Mouse (Mus musculus): Measurements from ENCODE around the gene Gale. TPM values are rescaled to one million over a fixed set of nuclear protein-coding genes. Genes with fewer than 3 reads are reported as not detected.
"Not testable (repeated sequence)": the region's sequence is repeated elsewhere in the genome, so short reads cannot be mapped to it uniquely, and the experiment has no call there.

Gale gene
- polyA plus RNA-seq, 1 experiment from 2014 or later = 38.6 TPM

DNA sequence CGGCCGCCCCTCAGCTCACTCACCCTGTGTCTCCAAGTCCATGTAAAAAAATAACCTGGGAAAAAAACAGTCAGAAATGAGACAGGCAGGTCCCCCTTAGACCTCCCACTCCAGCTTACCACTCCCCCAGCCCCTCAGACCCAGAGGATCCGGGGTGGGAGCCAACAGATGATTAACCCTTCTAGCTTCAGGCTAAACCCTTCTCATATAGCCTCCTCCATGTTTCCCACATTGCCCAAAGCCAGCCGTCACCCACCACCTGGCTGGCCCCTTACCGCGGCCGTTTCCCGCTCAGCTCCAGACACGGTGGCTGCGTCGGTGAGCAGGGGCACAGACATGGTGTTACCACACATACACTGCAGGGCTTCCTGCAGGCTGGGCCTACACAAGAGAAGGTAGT lies 7.1 kb downstream of the Gale start:
- Histone ChIP-seq H3K27ac (replicated peaks) (no peak overlapping the region), H3K27me3 (no peaks in the 10 kb centered on the region), H3K9me3 (replicated peaks) (no peaks in the 10 kb centered on the region), H3K4me1 (replicated peaks) (peaks cover 43% of the 10 kb centered on the region), H3K9ac (no peak overlapping the region), H3K36me3 (replicated peaks) (peaks cover 59% of the 10 kb centered on the region), H3K4me2 (peak overlapping the region; percentile 94; the same call in 1 of the 2 replicates), H3K4me3 (replicated peaks) (no peak overlapping the region)
- 89% methylated on average over 11 of the region's 11 CpGs for WGBS (ENCODE audit: insufficient replicate concordance)
- ATAC-seq (ENCODE audit: insufficient read depth) = no peak

DNA sequence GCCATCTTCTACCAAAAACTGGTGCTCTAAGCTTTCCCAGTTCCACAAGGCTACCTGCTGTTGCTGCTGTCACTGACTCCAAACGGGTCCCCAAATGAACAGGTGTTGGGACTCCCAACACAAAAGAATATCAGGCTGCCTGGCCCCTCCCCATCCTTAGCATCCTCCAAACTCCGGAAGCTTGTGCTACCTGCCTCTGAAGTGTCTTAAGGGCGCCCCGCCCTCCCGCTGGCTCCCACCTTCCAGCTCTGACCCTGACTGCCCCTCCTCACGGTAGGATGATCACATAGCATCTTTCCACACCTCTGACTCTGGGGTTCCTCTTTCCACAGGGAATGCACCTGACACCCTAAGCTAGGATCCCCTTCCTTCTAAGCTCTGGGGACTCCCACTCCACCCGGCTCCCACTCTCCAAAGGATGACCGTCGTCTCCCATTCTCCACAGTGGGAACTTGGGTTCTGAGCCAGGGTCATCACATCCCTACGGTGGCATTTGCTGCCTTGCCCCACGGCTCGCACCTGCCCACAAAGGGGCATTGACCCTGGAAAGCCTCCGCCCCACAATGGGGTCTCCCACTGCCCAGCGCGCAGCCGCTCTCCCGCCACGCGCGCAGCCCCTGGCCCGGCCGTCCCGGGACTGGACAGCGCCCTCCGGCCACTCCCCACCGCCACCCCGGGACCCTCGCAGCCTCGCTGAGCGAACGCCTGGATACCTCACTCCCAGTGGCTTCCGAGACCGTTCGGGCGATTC lies 8.5 kb downstream of the Gale start:
- Histone ChIP-seq H3K4me2 (peak overlapping the region; percentile 94), H3K4me3 (replicated peaks) (peak overlapping the region; percentile 93), H3K27ac (replicated peaks) (peak overlapping the region; percentile 77), H3K36me3 (replicated peaks) (peaks cover 64% of the 10 kb centered on the region), H3K9me3 (replicated peaks) (no peaks in the 10 kb centered on the region), H3K4me1 (replicated peaks) (peaks cover 38% of the 10 kb centered on the region), H3K27me3 (no peaks in the 10 kb centered on the region), H3K9ac (peak overlapping the region; percentile 90)
- peak; percentile 29 for ATAC-seq (ENCODE audit: insufficient read depth)
- WGBS (ENCODE audit: insufficient replicate concordance) = 1% methylated on average over 35 of the region's 35 CpGs

DNA sequence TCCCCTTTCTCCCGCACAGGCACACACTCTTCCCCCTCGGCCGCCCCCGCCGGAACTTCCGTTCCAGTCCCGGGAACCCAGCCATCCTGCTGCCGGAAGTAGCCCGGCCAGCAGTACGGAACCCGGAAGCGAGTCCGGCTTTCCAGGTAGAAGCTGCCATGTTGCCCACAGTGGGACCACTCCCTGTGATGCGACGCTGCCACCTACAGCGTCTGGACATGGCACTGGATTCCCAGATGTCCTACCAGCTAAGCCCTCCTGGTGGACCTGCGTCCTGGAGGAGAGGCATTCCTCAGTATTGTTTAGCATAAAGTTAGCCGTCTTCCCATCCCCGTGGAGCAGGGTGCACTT lies 9.0 kb downstream of the Gale start, which contains the start of gene Lypla2:
Gene Lypla2, minus strand, starts transcription at position 71 of the 351 bp plus-strand sequence.
- Histone ChIP-seq H3K4me1 (replicated peaks) (peaks cover 38% of the 10 kb centered on the region), H3K4me3 (replicated peaks) (peak within 1 kb of the TSS; percentile 93), H3K4me2 (peak within 1 kb of the TSS; percentile 94), H3K27ac (replicated peaks) (peak within 1 kb of the TSS; percentile 77), H3K9ac (peak within 1 kb of the TSS; percentile 90), H3K27me3 (no peaks in the 10 kb centered on the region), H3K36me3 (replicated peaks) (peaks cover 64% of the 10 kb centered on the region), H3K9me3 (replicated peaks) (no peaks in the 10 kb centered on the region)
- ATAC-seq (ENCODE audit: insufficient read depth) = peak; percentile 73
- under 1% methylated on average over 19 of the region's 19 CpGs for WGBS (ENCODE audit: insufficient replicate concordance)

DNA sequence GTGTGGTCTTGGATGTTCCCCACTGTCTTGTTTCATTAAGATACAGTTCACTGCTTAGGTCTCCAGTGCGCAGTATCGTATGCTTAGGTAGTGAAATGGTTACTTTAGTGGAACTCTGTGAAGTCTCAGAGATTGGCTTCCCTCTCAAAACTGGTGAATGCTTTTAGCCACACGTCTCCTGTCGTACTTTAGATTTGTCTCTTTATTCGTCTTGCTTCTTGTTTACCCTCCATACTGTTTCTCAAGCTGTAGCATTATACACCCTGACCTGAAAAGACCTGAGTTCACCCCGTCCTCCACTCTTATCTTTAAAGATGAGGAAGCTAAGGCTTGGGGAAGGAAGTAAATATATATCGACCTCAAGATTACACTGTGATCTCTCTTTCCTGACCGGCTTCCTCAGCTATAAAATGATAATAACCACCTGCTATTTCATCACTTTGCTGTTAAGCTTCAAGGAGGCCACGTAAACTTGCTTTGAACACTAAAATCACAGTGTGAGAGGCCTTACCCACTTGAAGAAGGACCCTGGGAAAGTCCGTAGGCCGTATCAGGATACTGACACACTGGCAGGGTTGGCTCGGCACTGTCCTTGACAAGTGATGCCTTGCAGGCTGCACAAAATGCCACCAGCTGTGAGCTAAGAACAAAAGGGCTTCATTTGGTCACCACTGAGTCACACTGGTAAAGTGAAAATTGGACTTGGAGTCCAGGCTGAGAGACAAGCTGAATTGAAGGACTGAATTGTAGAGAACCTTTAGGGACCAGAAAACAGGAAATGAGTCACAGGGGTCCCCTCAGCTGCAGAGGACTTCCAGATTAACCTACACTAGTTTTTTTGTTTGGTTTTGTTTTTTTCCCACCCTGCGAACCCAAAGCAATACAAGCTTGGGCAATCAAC lies 9.6 kb downstream of the Gale start:
- Histone ChIP-seq H3K36me3 (replicated peaks) (peaks cover 62% of the 10 kb centered on the region), H3K27me3 (no peaks in the 10 kb centered on the region), H3K9ac (peak overlapping the region; percentile 90; the same call in 1 of the 2 replicates), H3K4me3 (replicated peaks) (peak overlapping the region; percentile 93), H3K4me2 (peak overlapping the region; percentile 94), H3K9me3 (replicated peaks) (no peaks in the 10 kb centered on the region), H3K27ac (replicated peaks) (peak overlapping the region; percentile 77), H3K4me1 (replicated peaks) (peaks cover 38% of the 10 kb centered on the region)
- WGBS (ENCODE audit: insufficient replicate concordance) = 30% methylated on average over 13 of the region's 13 CpGs
- ATAC-seq (ENCODE audit: insufficient read depth) = no peak

DNA sequence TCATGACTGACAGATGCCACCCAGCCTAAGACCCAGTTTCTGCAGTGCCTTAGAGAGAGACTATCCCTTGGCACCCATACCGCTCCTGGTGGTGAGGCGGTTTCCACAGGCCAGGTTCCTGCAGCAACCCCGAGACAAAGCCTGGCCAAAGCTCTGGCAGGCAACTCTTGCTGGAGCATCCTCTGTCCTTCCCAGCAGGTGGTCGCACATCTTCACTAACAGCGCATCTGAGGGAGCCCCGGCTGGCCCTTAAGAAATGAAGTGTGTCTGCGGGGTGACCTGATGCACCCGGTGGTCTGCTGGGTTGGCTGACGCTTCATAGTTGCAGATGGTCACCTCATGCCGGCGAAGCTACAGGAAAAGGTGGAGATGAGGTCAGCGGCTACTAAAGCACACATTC lies 12.6 kb downstream of the Gale start:
- H3K27ac ChIP-seq (replicated peaks) = no peak overlapping the region
- peaks cover 30% of the 10 kb centered on the region for H3K4me1 ChIP-seq (replicated peaks)
- 87% methylated on average over 12 of the region's 12 CpGs for WGBS (ENCODE audit: insufficient replicate concordance)
- no peak overlapping the region for H3K4me3 ChIP-seq (replicated peaks)
- H3K27me3 ChIP-seq = no peaks in the 10 kb centered on the region
- no peak overlapping the region for H3K9ac ChIP-seq
- H3K36me3 ChIP-seq (replicated peaks) = peaks cover 68% of the 10 kb centered on the region
- ATAC-seq (ENCODE audit: insufficient read depth) = no peak
- no peak overlapping the region for H3K4me2 ChIP-seq
- no peaks in the 10 kb centered on the region for H3K9me3 ChIP-seq (replicated peaks)

DNA sequence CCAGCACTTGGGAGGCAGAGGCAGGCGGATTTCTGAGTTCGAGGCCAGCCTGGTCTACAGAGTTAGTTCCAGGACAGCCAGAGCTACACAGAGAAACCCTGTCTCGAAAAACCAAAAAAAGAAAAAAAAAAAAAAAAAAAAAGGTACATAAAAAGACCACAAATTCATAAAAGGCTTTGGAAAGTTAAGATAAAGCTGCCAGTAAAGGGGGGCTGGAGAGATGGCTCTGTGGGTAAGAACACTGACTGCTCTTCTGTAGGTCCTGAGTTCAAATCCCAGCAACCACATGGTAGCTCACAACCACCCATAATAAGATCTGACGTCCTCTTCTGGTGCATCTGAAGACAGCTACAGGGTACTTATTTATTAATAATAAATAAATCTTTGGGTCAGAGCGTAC lies 16.7 kb downstream of the Gale start:
- 89% methylated on average over 5 of the region's 5 CpGs for WGBS (ENCODE audit: insufficient replicate concordance)
- H3K27ac ChIP-seq (replicated peaks); H3K27me3 ChIP-seq; ATAC-seq (ENCODE audit: insufficient read depth); H3K4me2 ChIP-seq; H3K4me3 ChIP-seq (replicated peaks); H3K9me3 ChIP-seq (replicated peaks); H3K9ac ChIP-seq: not testable (repeated sequence)
- Histone ChIP-seq H3K4me1 (replicated peaks) (peaks cover 28% of the 10 kb centered on the region), H3K36me3 (replicated peaks) (peaks cover 92% of the 10 kb centered on the region)

DNA sequence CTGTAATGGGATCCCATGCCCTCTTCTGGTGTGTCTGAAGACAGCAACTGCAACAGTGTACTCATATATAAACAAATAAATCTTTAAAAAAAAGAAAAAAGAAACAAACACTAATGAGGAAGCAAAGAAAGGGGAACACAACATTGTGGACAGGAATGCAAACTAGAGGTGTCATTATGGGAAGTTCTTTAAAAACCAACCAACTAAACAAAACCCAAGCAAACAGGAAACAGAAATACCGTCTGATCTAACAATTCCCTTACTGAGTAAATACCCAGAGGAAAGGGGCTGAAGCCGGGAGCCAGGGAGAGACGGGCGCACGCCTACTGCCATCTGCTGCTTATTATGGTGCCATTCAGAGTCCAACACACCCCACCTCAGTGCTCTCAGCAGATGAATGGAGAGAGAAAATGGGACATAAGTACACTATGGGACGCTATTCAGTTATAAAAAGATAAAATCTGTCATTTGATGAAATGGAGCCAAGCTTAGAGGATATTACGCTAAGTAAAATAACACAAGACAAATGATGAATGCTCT lies 18.1 kb downstream of the Gale start:
- WGBS (ENCODE audit: insufficient replicate concordance) = 76% methylated on average over 7 of the region's 7 CpGs
- Histone ChIP-seq H3K27ac (replicated peaks) (no peak overlapping the region), H3K36me3 (replicated peaks) (peaks cover 81% of the 10 kb centered on the region)

DNA sequence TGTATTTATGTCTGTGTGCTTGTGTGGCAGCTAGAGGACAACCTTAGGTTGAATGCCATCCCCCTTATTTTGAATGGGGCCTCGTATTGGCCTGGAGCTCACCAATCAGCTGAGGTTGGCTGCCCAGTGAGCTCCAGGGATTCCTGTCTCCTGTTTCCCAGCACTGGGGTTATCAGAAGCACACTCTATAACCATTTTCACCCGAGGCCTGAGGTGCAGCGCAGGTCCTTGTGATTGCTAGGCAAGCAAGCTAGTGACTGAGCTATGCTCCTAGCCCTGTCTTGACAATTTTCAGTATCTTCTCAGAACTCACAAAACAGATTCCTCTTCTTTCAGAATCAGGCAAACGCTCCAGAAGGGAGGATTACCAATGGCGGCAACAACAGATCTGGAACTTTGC lies 21.0 kb downstream of the Gale start:
- Histone ChIP-seq H3K9me3 (replicated peaks) (no peaks in the 10 kb centered on the region), H3K4me1 (replicated peaks) (peaks cover 50% of the 10 kb centered on the region), H3K4me2 (peak overlapping the region; percentile 95), H3K9ac (peak overlapping the region; percentile 37), H3K4me3 (replicated peaks) (peak overlapping the region; percentile 98), H3K36me3 (replicated peaks) (peaks cover 55% of the 10 kb centered on the region), H3K27me3 (no peaks in the 10 kb centered on the region), H3K27ac (replicated peaks) (peak overlapping the region; percentile 94)
- 71% methylated on average over 5 of the region's 5 CpGs for WGBS (ENCODE audit: insufficient replicate concordance)
- no peak for ATAC-seq (ENCODE audit: insufficient read depth)

More for the DNA sequence above, 18.1 kb downstream of the Gale start:
- Histone ChIP-seq H3K4me2 (no peak overlapping the region), H3K9me3 (replicated peaks) (no peaks in the 10 kb centered on the region), H3K4me3 (replicated peaks) (no peak overlapping the region), H3K9ac (no peak overlapping the region), H3K4me1 (replicated peaks) (peaks cover 40% of the 10 kb centered on the region), H3K27me3 (no peaks in the 10 kb centered on the region)
- no peak for ATAC-seq (ENCODE audit: insufficient read depth)

DNA sequence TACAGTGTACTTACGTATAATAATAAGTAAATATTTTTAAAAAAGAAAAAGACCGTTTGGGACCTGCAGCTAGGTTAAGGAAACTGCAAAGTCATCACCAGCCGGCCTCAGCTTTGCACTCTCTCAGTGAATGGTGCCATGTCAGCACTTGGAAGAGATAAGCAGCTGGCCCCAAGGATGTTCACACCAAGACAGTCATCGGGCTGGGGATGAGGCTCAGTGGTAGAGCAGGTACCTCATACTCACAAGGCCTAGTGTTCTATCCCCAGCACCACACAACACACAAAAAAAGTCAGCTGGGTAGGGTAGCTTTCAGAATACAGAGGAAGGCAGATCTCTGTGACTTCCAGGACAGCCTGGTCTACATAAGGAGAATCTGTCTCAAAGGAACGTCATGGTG lies 21.7 kb downstream of the Gale start:
- Histone ChIP-seq H3K27me3 (no peaks in the 10 kb centered on the region), H3K4me3 (replicated peaks) (peak overlapping the region; percentile 98), H3K27ac (replicated peaks) (peak overlapping the region; percentile 94), H3K9me3 (replicated peaks) (no peaks in the 10 kb centered on the region), H3K4me2 (peak overlapping the region; percentile 95), H3K36me3 (replicated peaks) (peaks cover 51% of the 10 kb centered on the region), H3K4me1 (replicated peaks) (peaks cover 55% of the 10 kb centered on the region), H3K9ac (peak overlapping the region; percentile 99; the same call in 1 of the 2 replicates)
- peak; percentile 81 for ATAC-seq (ENCODE audit: insufficient read depth)
- WGBS (ENCODE audit: insufficient replicate concordance) = 39% methylated on average over 5 of the region's 5 CpGs

DNA sequence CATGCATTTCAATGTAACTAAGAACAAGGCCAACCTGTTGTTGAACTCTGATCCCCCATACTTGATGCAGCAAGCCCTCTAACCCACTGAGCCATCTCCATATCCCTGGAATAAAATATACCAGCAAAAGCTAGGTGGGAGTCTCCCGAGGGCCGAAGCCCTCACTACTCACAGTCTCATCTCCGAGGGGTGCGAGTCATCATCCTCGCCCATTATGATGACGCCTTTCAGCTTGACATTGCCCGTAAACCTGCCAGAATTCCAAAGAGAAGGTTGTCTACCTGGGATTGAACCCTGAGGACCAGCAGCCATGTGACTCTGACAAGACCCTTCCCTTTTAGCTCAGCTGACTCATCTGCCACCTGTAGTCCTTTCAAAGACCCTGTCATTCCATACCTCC lies 22.2 kb downstream of the Gale start:
- ATAC-seq (ENCODE audit: insufficient read depth) = no peak
- 79% methylated on average over 7 of the region's 7 CpGs for WGBS (ENCODE audit: insufficient replicate concordance)
- Histone ChIP-seq H3K36me3 (replicated peaks) (peaks cover 45% of the 10 kb centered on the region), H3K4me2 (peak overlapping the region; percentile 95), H3K4me3 (replicated peaks) (peak overlapping the region; percentile 98), H3K27me3 (no peaks in the 10 kb centered on the region), H3K4me1 (replicated peaks) (peaks cover 60% of the 10 kb centered on the region), H3K9me3 (replicated peaks) (no peaks in the 10 kb centered on the region), H3K27ac (replicated peaks) (peak overlapping the region; percentile 94), H3K9ac (peak overlapping the region; percentile 99)

Data from liver, embryonic 15.5 days (tissue).